Mouse (Mus musculus) monocyte, adult 59 days (primary cell): Measurements from ENCODE around the gene Gm21773. TPM values are rescaled to one million over a fixed set of nuclear protein-coding genes. Genes with fewer than 3 reads are reported as not detected.

ENCODE experiments used
- total RNA-seq, 2 experiments: library from RNA; stranded (reverse); gene quantifications; one replicate each; pipeline ENCODE4 v1.2.4; 2023

The Gm21773 gene
- not detected for total RNA-seq

GRCm38 (mm10) chrY:25309260-25309659, at the start of gene Gm21773:
Gene Gm21773 (minus strand): TSS chrY:25309360.

